Mouse (Mus musculus): ENCODE measurements at regions not wholly inside any gene's neighbourhood (a gene's known extent, or its start where the extent isn't known, plus 50 kb on each side); places are given as distances from the start of the nearest gene placed in this dataset.

DNA sequence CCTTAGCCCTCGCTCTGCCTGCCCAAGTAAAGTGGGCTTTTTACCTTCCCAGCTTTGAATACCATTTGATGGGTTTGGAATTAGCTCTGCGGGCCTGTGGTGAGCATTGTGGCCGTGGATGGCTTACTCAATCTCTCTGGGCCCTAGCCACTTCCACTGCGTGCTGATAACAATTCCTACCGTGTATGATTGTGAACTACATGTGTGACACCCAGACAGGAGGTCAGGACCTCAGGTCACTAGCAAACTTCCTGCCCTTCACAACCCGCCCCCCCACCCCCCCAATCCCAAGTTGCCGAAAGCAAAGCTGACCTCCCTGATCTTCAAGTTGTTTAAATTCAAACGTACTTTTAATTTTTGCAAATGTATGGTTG is 231.9 kb downstream of the 4933412E24Rik start:
- no peak for DNase-seq

DNA sequence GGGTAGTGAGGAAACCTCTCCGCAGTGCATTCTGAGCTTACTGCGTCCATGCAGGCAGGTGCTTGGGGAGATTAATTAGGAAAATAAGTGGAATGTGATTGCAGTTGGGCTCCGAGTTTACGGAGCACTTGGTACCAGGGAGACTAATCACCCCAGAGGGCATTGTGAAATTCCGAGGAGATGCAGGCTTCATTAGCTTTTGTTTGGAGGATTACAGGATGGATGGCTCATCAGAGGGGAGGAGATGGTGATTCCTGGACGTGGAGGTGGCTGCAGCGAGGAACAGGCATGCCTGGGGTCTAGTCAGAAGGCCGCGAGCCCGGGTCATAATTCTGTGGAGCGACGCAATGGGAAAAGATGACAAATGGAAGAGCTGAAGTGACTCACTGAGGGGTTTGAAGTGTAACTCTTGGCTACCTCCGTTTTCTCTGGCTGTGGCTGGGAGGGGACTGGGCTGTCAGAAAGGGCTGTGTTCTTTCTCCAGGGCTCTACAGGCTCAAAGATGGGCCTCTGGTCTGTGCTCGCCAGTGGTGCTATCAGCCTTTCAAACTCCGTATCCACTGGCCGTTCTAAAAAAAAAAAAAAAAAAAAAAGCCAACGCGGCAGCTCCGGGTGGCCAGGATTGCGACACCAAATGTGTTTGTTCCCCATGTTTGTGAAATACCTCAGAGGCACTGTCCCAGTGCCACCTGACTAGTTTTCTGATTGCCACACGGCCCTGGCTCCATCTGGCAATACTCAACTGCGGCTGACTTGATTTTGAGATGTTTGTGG is 232.4 kb downstream of the 4933412E24Rik start:
- DNase-seq: peak; percentile 67

DNA sequence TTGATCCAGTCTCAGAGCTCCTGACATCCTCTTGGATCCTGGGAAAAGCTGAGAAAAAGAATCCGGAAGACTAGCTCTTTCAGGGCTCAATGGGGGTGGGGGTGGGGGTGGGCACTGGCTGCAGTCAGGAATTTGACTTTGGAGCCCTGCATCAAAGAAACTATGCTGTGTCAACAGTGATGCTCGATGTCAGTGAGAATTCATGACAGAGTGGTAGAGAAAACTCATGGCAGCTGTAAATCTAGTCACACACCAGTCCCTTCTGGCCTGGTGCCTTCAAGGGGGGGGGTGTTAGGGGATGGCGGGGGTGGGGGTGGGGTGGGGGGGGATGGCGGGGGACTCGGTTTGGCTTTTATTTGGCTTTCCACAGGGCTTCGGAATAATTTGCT is 233.0 kb downstream of the 4933412E24Rik start:
- DNase-seq: no peak

DNA sequence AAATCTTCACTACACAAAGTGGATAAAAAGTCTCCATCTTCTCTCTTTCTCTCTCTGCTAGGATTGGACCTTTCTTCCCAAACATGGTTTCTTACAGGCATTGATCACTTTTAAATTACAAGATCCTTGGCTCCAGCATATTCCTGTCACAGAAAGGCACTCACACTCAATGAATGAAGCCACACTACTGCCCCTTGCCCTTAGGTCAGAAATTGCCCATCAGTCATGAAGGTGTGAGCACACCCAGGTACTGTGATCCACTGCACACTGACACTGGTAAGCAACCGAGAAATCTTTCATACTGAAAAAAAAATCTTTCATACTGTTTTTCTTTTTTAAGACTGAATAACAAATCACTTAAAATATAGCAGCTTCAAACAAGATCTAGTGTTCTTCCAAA is 235.9 kb downstream of the 4933412E24Rik start:
- DNase-seq: no peak

- peak; percentile 83 for DNase-seq
Observed at GRCm38 (mm10) chr15:59777307-59777871, 239.0 kb downstream of the 4933412E24Rik start.

DNA sequence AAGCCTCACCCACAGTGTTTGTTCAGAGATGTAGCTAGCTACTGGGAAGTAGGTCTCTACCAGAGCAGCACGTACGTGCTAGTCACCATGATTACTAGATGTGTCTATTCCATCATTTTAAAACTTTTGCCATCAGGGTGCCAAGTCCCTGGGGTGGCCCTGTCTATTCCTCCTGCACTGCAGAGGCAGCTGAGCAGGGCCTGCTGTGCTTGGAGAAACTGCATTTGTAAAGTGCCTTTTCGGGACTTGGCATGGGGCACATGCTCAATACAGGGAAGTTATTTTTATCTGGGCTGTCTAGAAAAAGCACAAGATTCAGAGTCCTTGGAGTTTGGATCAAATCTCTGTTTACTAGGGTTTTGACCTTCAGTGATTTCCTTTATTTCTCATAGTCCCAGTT is 240.6 kb downstream of the 4933412E24Rik start:
- no peak for DNase-seq

DNA sequence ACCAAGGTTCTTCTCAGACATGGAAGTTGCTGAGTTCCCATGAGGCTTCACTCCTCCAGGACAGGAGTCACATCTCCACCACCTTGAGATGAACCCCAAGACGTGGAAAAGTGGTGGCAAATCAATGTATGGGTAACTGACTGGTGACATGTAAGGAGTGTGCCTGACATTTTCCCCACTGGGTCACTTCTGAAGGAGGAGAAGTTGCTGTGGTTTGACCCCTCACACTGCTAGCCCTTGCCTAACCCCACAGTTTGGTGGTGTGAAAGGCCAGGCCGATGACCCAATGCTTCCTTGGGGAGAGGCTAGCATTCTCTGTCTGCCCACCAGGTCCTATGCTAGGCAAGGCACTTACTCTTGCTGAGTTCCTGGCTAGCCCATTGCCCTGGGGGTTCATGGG is 242.4 kb downstream of the 4933412E24Rik start:
- DNase-seq: peak; percentile 41

DNA sequence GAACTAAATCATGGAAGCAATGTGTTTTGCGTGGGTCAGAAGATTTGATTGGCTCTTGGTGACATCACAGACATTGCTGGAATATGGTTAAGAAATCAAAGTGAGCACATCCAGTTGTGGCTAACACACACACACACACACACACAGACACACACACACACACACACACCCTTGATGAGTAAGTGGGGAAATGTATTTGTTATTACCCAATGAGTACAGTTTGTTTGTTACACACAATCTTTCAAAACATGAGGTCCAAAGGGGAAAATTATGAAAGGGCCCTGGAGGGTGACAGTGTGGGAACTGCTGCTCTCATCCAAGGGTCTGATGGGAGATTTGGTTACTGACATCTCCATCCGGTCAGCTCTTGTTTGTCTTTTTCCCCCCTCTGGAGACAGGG is 243.8 kb downstream of the 4933412E24Rik start:
- peak; percentile 58 for DNase-seq

GRCm38 (mm10) chr15:59762061-59762460 is 254.4 kb downstream of the 4933412E24Rik start:
- no peak for DNase-seq

DNA sequence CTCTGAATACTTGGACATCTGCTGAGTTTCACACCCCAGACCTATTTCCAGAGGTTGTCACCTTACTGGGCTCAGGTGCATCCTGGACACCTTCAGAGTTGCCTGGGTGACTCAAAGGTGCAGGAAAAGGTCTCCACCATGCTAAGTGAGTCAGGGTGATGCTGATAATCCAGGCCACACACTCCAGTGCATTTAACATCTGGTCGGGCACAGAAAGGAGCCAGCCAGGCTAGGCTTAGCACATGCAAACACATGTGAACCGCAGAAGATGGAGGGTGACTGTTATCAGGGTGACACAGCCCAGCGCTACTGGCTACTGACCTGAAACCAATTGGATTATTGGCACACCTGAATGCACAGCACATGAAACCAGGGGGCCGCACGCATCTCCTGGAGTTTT is 255.9 kb downstream of the 4933412E24Rik start:
- no peak for DNase-seq

- peak; percentile 45 for DNase-seq
Observed at GRCm38 (mm10) chr15:59759566-59759965, 256.8 kb downstream of the 4933412E24Rik start.

DNA sequence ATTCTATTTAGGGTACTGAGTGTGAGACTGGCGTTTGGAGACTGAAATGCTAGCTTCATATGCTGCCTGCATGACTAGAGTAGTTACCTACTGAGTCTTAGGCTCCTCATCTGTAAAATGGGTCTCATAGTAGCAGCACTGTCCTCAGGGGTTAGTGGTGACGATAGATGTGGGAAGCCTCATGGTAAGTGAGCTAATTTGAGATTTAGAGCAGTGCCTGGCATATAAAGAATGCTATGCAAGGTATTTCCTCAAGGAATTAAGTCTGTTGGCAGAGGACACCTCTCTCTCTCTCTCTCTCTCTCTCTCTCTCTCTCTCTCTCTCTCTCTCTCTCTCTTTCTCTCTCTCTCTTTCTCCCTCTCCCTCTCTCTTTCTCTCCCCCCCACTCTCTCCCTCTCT is 257.4 kb downstream of the 4933412E24Rik start:
- DNase-seq: no peak

- DNase-seq: peak; percentile 51
Observed at GRCm38 (mm10) chr15:59756141-59756540, 260.3 kb downstream of the 4933412E24Rik start.

DNA sequence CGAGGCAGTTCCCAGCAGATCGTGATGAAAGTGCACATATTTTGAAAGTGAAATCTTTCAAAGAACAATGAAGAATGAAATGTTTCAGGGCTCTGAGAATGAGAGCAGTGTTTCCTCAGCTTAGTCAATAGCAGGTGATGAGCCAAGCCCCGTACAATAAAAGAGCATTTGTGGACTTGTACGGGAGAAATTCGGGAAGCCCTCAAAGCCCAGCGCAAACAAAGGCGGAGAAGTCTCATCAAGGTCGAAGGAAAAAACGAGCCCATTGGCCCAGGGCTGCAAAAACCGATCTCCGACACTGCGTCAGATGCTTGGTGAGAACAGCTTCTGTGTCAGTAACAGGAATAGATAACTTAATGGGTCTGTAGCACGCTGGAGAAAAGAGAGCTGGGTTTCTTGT is 261.5 kb downstream of the 4933412E24Rik start:
- no peak for DNase-seq

DNA sequence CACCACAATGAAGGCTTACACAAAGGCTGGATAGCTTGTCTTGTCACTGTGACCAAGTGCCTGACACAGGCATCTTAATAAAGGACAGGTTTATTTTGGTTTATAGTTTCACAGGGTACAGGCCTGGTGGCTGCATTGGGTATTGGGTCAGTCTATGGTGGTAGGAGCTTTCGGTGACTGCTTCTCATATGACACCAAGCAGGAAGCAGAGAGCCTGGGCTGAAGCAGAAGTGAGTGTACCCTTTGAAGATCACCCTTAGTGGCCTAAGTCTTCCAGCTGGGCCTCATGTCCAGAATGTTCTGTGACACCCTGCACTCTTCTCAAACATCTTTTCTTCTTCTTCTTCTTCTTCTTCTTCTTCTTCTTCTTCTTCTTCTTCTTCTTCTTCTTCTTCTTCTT is 264.1 kb downstream of the 4933412E24Rik start:
- DNase-seq: no peak

DNA sequence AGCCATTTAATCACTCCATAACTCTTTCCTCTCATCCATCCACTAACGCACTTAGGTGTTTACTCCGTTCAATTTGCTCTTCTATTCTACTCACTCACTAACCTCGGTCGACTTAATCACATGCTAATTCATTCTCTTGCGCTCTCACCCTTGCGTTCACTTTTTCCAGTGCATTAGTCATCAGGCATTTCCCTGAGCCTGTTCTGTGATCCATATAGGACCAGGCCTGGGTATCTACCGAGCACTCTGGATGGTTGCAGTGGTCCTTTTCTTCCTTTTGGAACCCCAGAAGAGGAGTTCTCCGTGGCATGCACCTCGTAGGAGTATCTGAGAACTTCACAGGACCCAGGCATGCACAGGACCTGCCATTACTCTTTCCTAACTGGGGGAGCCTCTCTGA is 270.1 kb downstream of the 4933412E24Rik start:
- no peak for DNase-seq

DNA sequence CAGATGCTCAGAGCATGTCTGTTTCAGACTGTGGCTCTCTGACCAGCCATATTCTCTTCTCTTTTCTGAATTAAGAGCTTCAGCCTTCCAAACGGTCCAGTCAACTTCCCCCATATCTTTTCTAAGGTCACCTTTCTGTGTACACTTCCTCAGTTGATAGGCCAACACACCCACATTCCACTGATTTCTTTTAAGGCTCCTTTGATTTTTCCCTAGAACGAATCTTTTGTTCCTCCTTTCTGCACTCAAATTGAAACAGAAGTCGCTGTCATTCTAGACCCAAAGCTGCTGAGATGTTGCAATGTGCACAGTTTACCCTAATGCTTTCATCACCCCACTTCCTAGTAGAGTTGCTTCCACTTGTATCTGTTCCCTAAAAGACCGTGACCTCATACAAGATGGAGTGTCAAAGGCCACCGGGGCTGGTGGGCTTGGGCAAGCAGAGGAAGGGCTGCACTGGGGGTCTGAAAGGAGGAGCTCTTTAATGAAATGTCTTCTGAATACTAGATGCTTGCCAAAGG is 271.9 kb downstream of the 4933412E24Rik start:
- no peak for DNase-seq

- DNase-seq: no peak
Observed at GRCm38 (mm10) chr15:59739197-59739596, 277.2 kb downstream of the 4933412E24Rik start.

DNA sequence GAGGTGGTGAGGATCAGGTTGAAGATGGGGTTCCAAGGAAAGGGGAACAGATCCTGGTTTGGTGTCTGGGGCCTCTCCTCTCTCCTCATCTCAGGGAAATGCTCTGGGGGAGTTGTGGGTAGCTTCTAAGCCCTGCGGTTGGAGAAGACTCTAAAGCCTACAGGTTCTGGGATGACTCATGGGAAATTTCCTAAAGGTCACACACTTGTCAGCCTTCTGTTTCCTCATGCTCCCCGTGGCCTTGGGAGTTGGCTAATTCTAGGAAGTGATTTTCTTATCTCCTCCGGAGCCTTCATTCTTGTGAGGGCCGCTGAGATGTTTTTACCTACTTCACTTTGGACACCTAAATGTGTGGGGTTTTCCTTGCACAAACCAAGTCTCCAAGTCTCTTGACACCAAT is 279.2 kb downstream of the 4933412E24Rik start:
- no peak for DNase-seq

- DNase-seq: no peak
Observed at GRCm38 (mm10) chr15:59734376-59734775, 282.0 kb downstream of the 4933412E24Rik start.

GRCm38 (mm10) chr15:59733932-59734331 is 282.5 kb downstream of the 4933412E24Rik start:
- no peak for DNase-seq

GRCm38 (mm10) chr15:59733031-59733810 is 283.2 kb downstream of the 4933412E24Rik start:
- DNase-seq: no peak

DNA sequence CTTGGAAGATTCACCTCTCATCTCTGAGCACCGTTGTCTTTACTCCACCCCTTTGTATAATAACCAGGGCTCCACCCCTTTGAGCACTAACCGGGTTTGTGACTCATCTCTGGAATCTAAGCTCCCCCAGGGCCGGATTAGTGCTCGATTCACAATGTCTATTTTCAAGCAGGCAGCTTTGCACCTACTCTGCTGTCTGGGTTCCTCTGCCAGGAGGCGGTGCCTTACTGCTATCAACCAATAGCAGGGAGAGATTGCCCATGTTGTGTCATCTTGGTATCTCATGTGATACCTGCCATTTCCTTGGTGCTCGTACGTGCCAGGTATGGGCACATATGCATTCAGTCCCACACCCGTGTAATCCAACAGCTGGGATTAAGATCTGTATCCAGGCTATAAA is 285.3 kb downstream of the 4933412E24Rik start:
- no peak for DNase-seq
